Mouse (Mus musculus) ES-Bruce4 (cell line): ENCODE results near the gene Hormad2.

Source experiments
- CTCF ChIP-seq: IDR thresholded peaks from one replicate; pipeline ENCODE4 v1.8.1; 2011; ENCODE audit warnings: low read depth, low read length
- EP300 ChIP-seq: IDR thresholded peaks from 2 replicates; pipeline ENCODE4 v1.6.1; 2011; ENCODE audit warnings: low read depth, low read length; ENCODE audit not compliant: insufficient read depth
- POLR2A ChIP-seq: IDR thresholded peaks from one replicate; pipeline ENCODE4 v1.8.1; 2011; ENCODE audit warnings: low read length; ENCODE audit not compliant: insufficient read depth

GRCm38 (mm10) chr11:4437318-4437717 lies 3.6 kb downstream of the Hormad2 start:
- no peak for TF ChIP-seq CTCF
- TF ChIP-seq POLR2A: no peak
- no peak for TF ChIP-seq EP300
